Mouse (Mus musculus) heart, embryonic 14.5 days (tissue): ENCODE results near the gene Rab4a. TPM values are rescaled to one million over a fixed set of nuclear protein-coding genes. Genes with fewer than 3 reads are reported as not detected.

Experiments
- ATAC-seq: fragments of 200-750 bp; cut with Nextera tagmentation; 2 replicates; pipeline ENCODE4 v1.8.0; 2017; ENCODE audit warnings: low read depth, moderate TSS enrichment; ENCODE audit not compliant: insufficient number of reproducible peaks, insufficient read depth, low FRiP score
- H3K27ac ChIP-seq, 2 experiments: fragments of 200-500 bp in 1 of 2; fragments of 300-500 bp in 1 of 2; sonication (generic) in 1 of 2; replicated peaks in 1 of 2; 2 replicates each; pipeline ENCODE4 v1.5.1; 2012 to 2014; ENCODE audit warnings: low read depth in 2 of 2, low read length in 2 of 2, control low read depth in 1 of 2, mild to moderate bottlenecking in 1 of 2, mixed read lengths in 1 of 2; ENCODE audit not compliant: control insufficient read depth in 1 of 2, insufficient read depth in 1 of 2
- H3K27me3 ChIP-seq: fragments of 300-500 bp; sonication (generic); 2 replicates; pipeline ENCODE4 v1.6.1; 2014; ENCODE audit warnings: mild to moderate bottlenecking, low read length, control low read depth; ENCODE audit not compliant: control insufficient read depth, insufficient read depth
- H3K36me3 ChIP-seq: fragments of 300-500 bp; sonication (generic); 2 replicates; pipeline ENCODE4 v1.6.1; 2014; ENCODE audit warnings: mild to moderate bottlenecking, control low read depth, low read length, mixed read lengths; ENCODE audit not compliant: control insufficient read depth, insufficient read depth
- H3K4me1 ChIP-seq, 2 experiments: fragments of 200-500 bp in 1 of 2; fragments of 300-500 bp in 1 of 2; sonication (generic) in 1 of 2; 2 replicates each; pipeline ENCODE4 v1.6.1; 2012 to 2014; ENCODE audit warnings: low read length in 2 of 2, control low read depth in 1 of 2, mixed read lengths in 1 of 2; ENCODE audit not compliant: control insufficient read depth in 2 of 2, insufficient read depth in 2 of 2
- H3K4me2 ChIP-seq: fragments of 300-500 bp; sonication (generic); 2 replicates; pipeline ENCODE4 v1.6.1; 2014; ENCODE audit warnings: mild to moderate bottlenecking, low read length
- H3K4me3 ChIP-seq, 2 experiments: fragments of 200-500 bp in 1 of 2; fragments of 300-500 bp in 1 of 2; sonication (generic) in 1 of 2; 2 replicates each; pipeline ENCODE4 v1.5.1; 2012 to 2014; ENCODE audit warnings: low read length in 2 of 2, mild to moderate bottlenecking in 2 of 2, control low read depth in 1 of 2, low read depth in 1 of 2, moderate library complexity in 1 of 2; ENCODE audit not compliant: control insufficient read depth in 1 of 2, insufficient read depth in 1 of 2
- H3K9ac ChIP-seq: fragments of 300-500 bp; sonication (generic); 2 replicates; pipeline ENCODE4 v1.6.1; 2014; ENCODE audit warnings: mild to moderate bottlenecking, low read length
- H3K9me3 ChIP-seq: fragments of 300-500 bp; sonication (generic); 2 replicates; pipeline ENCODE4 v1.6.1; 2016; ENCODE audit warnings: low read length, control low read depth; ENCODE audit not compliant: control insufficient read depth
- WGBS: fragments of 180-500 bp; shearing (Covaris S2); extraction: QIAGEN DNeasy Blood & Tissue Kit; methylation state at CpG from one replicate; pipeline ENCODE4 v1.1.7; 2014; 5-methylcytosine and 5-hydroxymethylcytosine counted together
- polyA plus RNA-seq: library from polyadenylated mRNA; unstranded; fragments of >200 nt; fragmentation: Nextera tagmentation; extraction: Ambion mirVana; gene quantifications from 2 replicates; pipeline ENCODE4 v1.2.1, GENCODE M21; 2014

Gene Rab4a
- polyA plus RNA-seq, 1 experiment from 2014 or later, result 34.7 TPM

DNA sequence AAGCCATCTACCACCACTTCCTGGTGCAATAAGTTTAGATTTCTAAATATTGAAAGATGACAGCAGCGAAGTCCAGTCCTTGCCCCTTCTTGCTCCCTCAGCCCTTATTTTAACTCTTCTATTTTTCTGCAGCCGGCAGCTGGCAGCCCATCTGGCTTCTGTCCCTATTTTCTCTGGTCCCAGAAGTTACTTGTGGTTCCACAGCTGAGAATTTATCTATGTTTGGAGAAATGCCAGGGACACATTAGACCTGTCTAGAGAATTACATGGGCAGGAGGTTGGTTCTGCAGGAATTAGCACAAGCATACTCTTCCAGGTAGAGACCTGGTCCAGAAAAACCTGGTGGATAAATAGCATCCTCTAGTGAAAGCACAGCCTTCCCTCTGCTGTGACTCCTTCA lies 72.1 kb downstream of the Rab4a start:
- WGBS, result 61% methylated on average over 2 of the region's 2 CpGs
- Histone ChIP-seq H3K4me1 (peaks cover 0 to 5% of the 10 kb centered on the region in 2 experiments; a peak in 3 of 4 replicates), H3K27me3 (no peaks in the 10 kb centered on the region), H3K9ac (no peak overlapping the region), H3K9me3 (no peaks in the 10 kb centered on the region), H3K4me3 (no peak overlapping the region), H3K36me3 (no peaks in the 10 kb centered on the region), H3K27ac (no peak overlapping the region), H3K4me2 (no peak overlapping the region)
- ATAC-seq, result no peak

DNA sequence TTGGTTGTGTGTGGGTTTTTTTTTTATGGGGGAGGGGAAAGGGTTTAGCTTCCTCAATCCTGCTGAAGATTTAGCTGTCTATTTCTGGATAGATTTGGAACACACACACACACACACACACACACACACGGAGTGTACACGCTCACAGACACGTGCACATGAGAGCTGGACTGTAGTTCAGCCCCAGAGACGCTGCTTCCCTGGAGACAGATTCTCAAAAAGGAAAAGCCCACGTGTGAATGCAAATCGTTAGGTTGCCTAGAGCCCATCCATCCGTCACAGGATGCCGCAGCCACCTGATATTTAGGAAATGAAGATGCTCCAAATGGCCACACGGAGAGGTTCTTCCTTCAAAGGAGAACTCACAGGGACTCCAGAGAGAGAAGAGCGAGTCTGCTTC lies 74.5 kb downstream of the Rab4a start:
- no peak overlapping the region for H3K4me3 ChIP-seq
- WGBS, result 68% methylated on average over 10 of the region's 10 CpGs
- no peak overlapping the region for H3K9ac ChIP-seq
- ATAC-seq, result no peak
- no peaks in the 10 kb centered on the region for H3K9me3 ChIP-seq
- peaks cover 9 to 15% of the 10 kb centered on the region in 2 experiments for H3K4me1 ChIP-seq
- H3K27me3 ChIP-seq, result no peaks in the 10 kb centered on the region
- no peak overlapping the region for H3K27ac ChIP-seq
- no peaks in the 10 kb centered on the region for H3K36me3 ChIP-seq
- no peak overlapping the region for H3K4me2 ChIP-seq

DNA sequence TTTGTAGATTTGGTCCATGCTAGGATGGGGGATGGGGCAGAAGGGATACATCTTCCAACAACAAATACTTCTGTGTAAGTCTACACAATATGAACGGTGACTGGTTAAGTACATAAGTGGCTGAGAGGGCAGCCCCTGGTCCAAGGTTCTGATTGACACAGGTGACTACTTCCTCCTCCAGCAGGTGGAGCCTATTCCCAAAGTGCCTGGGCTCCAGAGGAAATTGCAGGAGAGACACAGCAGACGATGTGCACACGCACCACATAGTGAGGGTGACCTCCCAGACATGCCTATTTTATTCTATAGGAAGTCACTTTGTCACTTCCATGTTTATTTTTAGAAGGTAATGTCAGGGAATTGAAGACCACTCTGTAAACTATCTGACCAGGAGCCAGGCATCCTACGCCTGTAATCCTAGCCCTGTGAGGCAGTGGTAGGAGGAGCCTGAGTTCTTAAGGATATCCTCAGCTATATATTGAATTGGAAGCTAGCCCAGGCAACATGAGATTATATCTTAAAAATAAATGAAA lies 75.1 kb downstream of the Rab4a start:
- no peak overlapping the region for H3K4me3 ChIP-seq
- H3K4me1 ChIP-seq, result peaks cover 9 to 15% of the 10 kb centered on the region in 2 experiments
- no peaks in the 10 kb centered on the region for H3K27me3 ChIP-seq
- no peak for ATAC-seq
- H3K36me3 ChIP-seq, result no peaks in the 10 kb centered on the region
- no peaks in the 10 kb centered on the region for H3K9me3 ChIP-seq
- no peak overlapping the region for H3K4me2 ChIP-seq
- no peak overlapping the region for H3K9ac ChIP-seq
- H3K27ac ChIP-seq, result no peak overlapping the region
- WGBS, result 29% methylated on average over 4 of the region's 4 CpGs

DNA sequence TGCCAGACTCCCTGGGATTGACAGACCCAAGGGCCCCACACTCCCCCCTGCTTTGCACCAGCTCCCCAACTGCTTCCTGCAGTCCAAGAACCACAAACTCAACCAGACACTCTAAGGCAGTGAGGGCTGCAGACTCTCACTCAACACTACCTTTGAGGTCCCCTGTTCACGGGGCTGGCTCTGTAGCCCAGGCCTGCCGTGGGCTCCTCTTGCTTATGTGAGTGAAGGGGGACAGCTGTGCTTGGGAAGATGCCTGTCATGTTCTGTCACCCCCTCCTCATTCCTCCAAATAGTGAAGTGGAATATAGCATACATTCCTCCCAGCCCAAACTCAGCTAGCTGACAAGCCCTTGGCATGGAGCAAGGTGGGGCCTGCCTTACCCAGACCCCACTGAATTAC lies 76.6 kb downstream of the Rab4a start:
- no peak for ATAC-seq
- 29% methylated on average over 2 of the region's 2 CpGs for whole genome bisulfite sequencing
- Histone ChIP-seq H3K4me3 (no peak overlapping the region), H3K27me3 (no peaks in the 10 kb centered on the region), H3K36me3 (no peaks in the 10 kb centered on the region), H3K9ac (no peak overlapping the region), H3K4me1 (peaks cover 9 to 15% of the 10 kb centered on the region in 2 experiments), H3K4me2 (no peak overlapping the region), H3K27ac (no peak overlapping the region), H3K9me3 (no peaks in the 10 kb centered on the region)

DNA sequence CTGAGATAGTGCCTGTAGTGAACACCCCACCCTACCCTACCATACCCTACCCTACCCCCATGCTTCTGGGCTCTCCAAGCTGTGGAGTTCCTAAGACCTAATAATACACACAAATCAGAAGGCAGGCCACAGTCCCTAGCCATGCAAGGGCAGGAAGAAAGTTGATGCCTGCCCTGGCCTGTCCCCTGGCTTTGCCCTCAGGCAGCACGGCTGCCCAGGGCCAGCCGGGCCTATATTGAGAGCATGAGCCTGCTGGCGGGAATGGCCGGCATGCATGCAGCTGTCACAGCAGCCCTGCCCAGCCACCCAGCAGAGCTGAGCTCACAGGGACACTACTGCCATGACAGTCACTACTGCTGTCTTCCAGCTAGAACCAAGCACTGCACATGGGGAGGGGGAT lies 77.3 kb downstream of the Rab4a start:
- Histone ChIP-seq H3K36me3 (no peaks in the 10 kb centered on the region), H3K4me3 (no peak overlapping the region), H3K27ac (no peak overlapping the region), H3K27me3 (no peaks in the 10 kb centered on the region), H3K4me1 (peaks cover 9 to 15% of the 10 kb centered on the region in 2 experiments), H3K9ac (no peak overlapping the region), H3K4me2 (no peak overlapping the region), H3K9me3 (no peaks in the 10 kb centered on the region)
- ATAC-seq, result no peak
- WGBS, result 41% methylated on average over 4 of the region's 4 CpGs

Other genes starting within 250 kb of the Rab4a start
- 10.0 and 11.4 TPM in 2 replicates for gene Rhou, start 152.1 kb upstream of the Rab4a start, polyA plus RNA-seq
- gene Ccsap, start 54.2 kb downstream of the Rab4a start, polyA plus RNA-seq, result 2.9 and 3.7 TPM in 2 replicates
- 236 and 241 TPM in 2 replicates for gene Acta1, start 88.8 kb downstream of the Rab4a start, polyA plus RNA-seq
- 24.2 and 24.9 TPM in 2 replicates for gene Nup133, start 143.3 kb downstream of the Rab4a start, polyA plus RNA-seq
- gene Abcb10, start 177.1 kb downstream of the Rab4a start, polyA plus RNA-seq, result 21.5 and 21.9 TPM in 2 replicates
- 28.5 and 29.7 TPM in 2 replicates for gene Taf5l, start 215.4 kb downstream of the Rab4a start, polyA plus RNA-seq
- gene Urb2, start 215.5 kb downstream of the Rab4a start, polyA plus RNA-seq, result 4.3 and 4.4 TPM in 2 replicates